Mouse (Mus musculus) megakaryocyte, embryonic 14.5 days (primary cell): Measurements from ENCODE around the gene Usp21.

Source experiments
- FLI1 ChIP-seq: IDR thresholded peaks from 2 replicates; pipeline ENCODE4 v1.6.1; 2012; ENCODE audit warnings: low read length, inconsistent platforms, mixed read lengths
- GATA1 ChIP-seq: IDR thresholded peaks from 3 replicates; pipeline ENCODE4 v1.6.1; 2012; ENCODE audit warnings: mixed read lengths, low read length, inconsistent platforms, borderline replicate concordance

- no peak for TF ChIP-seq FLI1
- TF ChIP-seq GATA1: no peak
These were observed 23.9 kb downstream of the Usp21 start for GRCm38 (mm10) chr1:171263666-171264461.
